Mouse (Mus musculus) testis, adult 2 months (tissue): ENCODE measurements around the gene Ssbp3.

Source experiments
- CTCF ChIP-seq: fragments of 200-500 bp; IDR thresholded peaks from 2 replicates; pipeline ENCODE4 v1.5.1; 2012; ENCODE audit warnings: low read depth, mild to moderate bottlenecking, inconsistent platforms, low read length, moderate library complexity; ENCODE audit not compliant: control insufficient read depth, insufficient read depth, insufficient replicate concordance
- POLR2A ChIP-seq: fragments of 200-500 bp; IDR thresholded peaks from 2 replicates; pipeline ENCODE4 v1.6.1; 2012; ENCODE audit warnings: low read depth, mild to moderate bottlenecking, inconsistent platforms, low read length, moderate library complexity; ENCODE audit not compliant: control insufficient read depth

DNA sequence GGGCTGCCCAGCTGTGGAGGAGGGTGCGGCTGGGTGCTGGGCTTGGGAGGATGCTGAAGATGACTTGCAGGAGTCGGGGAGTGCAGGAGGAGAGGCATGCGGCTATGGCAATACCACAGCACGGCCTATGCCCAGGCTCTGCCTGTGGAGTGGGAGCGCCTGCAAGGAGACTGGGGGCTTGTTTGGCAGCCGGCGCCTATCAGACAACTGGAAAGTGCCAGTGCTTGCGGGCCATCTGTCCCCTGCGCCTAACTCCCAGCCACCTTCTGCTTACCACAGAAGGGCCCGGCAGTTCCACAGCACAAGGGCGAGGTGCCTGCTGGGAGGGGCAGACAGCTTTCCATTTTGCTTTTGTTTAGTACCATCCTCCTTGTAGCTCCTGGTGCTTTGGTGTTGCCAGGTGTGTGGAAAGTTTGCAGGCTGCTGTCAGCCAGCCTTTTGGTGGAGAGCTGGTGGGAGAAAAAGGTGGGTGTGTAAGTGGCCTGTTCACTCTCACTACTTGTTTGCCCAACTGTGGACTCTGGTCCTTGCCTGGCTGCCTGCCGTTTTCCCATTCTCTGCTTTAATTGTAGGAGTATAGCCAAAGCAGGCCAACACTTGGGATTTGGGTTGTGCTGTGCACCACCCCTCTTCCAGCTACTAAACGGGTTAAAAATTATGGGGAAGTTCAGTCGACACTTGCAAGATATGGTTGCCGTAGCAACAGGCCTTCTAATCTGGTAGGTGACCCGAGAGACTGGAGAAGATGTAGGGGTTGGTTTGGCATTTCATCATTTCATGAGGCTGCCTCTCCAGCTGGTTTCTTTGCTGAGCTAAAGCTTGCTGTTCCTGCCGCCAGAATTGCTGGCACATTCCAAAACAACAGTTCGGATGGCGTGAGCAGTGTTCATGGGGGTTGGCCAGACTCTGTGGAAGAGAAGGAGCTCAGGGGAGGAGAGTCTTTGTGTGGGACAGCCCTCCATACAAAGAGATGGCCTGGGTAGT lies 45.5 kb downstream of the Ssbp3 start:
- TF ChIP-seq CTCF (no peak), POLR2A (no peak)
